Mouse (Mus musculus) left cerebral cortex, adult 8-10 months (tissue): ENCODE results near the gene Rnf103. TPM values are rescaled to one million over a fixed set of nuclear protein-coding genes. Genes with fewer than 3 reads are reported as not detected.

Experiments used
- DNase-seq, 2 experiments: peaks; one replicate each; pipeline ENCODE4 v3.0.0; 2022; ENCODE audit warnings: low spot score in 2 of 2
- total RNA-seq, 4 experiments: library from RNA; stranded (reverse); gene quantifications; 2 replicates each; pipeline ENCODE4 v1.2.4; 2022

Gene Rnf103
- total RNA-seq, 4 experiments from 2014 or later = 52.4 to 53.7 (median 53.5) TPM

- DNase-seq = no peak
Measured at GRCm38 (mm10) chr6:71492136-71492535, 1.6 kb upstream of the Rnf103 start.

GRCm38 (mm10) chr6:71492756-71493674 is 679 bp upstream of the Rnf103 start:
- no peak for DNase-seq

- DNase-seq = peak; percentile 35 to 54
Measured at GRCm38 (mm10) chr6:71494341-71495020, 787 bp downstream of the Rnf103 start.

- no peak for DNase-seq
Measured at GRCm38 (mm10) chr6:71500575-71500974, 6.9 kb downstream of the Rnf103 start.

GRCm38 (mm10) chr6:71503001-71503400 is 9.3 kb downstream of the Rnf103 start:
- DNase-seq = no peak

- DNase-seq = no peak
Measured at GRCm38 (mm10) chr6:71503670-71504069, 10.0 kb downstream of the Rnf103 start.

GRCm38 (mm10) chr6:71504091-71504490 is 10.4 kb downstream of the Rnf103 start:
- no peak for DNase-seq

- no peak for DNase-seq
Measured at GRCm38 (mm10) chr6:71505671-71506070, 12.0 kb downstream of the Rnf103 start.

GRCm38 (mm10) chr6:71519476-71519875 is 25.8 kb downstream of the Rnf103 start:
- DNase-seq = no peak

GRCm38 (mm10) chr6:71525556-71525955 is 31.9 kb downstream of the Rnf103 start:
- peak in 1 of 2 experiments; percentile 25 for DNase-seq

- no peak for DNase-seq
Measured at GRCm38 (mm10) chr6:71527056-71527455, 33.4 kb downstream of the Rnf103 start.

GRCm38 (mm10) chr6:71527826-71528225 is 34.1 kb downstream of the Rnf103 start:
- DNase-seq = no peak

- DNase-seq = no peak
Measured at GRCm38 (mm10) chr6:71530176-71530575, 36.5 kb downstream of the Rnf103 start.

GRCm38 (mm10) chr6:71537286-71537685 is 43.6 kb downstream of the Rnf103 start:
- DNase-seq = no peak

GRCm38 (mm10) chr6:71543686-71544499 is 50.2 kb downstream of the Rnf103 start, which contains the start of gene Chmp3:
Gene Chmp3, plus strand, starts transcription at chr6:71543797.
- DNase-seq = peak; percentile 93 to 96

- no peak for DNase-seq
Measured at GRCm38 (mm10) chr6:71555507-71555951, 61.8 kb downstream of the Rnf103 start.

GRCm38 (mm10) chr6:71556826-71557225 is 63.1 kb downstream of the Rnf103 start:
- no peak for DNase-seq
